Mouse (Mus musculus): ENCODE measurements around the gene Brd3.
A peak's percentile ranks its signal among the peaks of the same experiment; 100 is the strongest.

Brd3 gene

GRCm38 (mm10) chr2:27425161-27425611 lies 82.3 kb downstream of the Brd3 start:
- DNase-seq: no peak

GRCm38 (mm10) chr2:27423596-27423995 lies 83.9 kb downstream of the Brd3 start:
- no peak for DNase-seq

DNA sequence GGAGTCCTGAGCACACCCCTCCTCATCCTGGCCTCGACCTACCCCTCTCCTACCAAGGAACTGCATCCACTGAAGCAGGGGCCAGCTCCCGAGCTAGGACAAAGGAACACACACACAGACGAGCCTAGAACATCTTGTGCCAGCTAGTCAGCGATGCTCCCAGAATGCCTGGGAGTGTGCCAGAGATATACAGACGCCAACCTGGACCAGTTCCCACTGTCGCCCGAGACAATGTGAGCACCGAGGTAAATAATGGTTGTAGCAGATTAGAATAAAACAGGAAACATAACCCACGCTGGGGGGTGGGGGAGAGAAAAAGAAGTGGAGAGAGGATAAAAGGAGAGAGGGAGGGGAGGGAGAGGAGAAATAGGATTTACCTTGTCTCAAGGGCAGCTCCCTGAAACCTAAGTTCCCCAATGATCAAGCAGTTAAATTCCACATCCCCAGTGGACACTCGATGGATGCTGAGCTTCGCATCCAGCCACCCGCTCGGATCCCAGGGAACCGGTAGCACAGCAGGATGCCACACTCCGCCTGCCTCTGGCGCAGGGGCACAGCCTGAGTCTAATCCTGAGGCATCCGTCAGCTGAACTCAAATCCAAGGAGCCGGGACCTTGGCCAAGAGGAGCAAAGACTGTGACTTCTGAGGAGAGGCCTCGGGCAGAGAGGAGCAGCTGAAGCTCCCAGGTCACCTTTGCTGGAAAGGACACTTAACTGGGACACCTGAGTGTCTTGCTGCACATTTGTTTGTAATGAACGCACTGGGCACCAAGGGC lies 86.0 kb downstream of the Brd3 start:
- peak; percentile 44 for DNase-seq

GRCm38 (mm10) chr2:27418577-27419070 lies 88.8 kb downstream of the Brd3 start:
- DNase-seq: no peak

- DNase-seq: no peak
Observed at GRCm38 (mm10) chr2:27417648-27418153, 89.8 kb downstream of the Brd3 start.

- no peak for DNase-seq
Observed at GRCm38 (mm10) chr2:27416425-27416824, 91.0 kb downstream of the Brd3 start.

- no peak for DNase-seq
Observed at GRCm38 (mm10) chr2:27415060-27415783, 92.2 kb downstream of the Brd3 start.

DNA sequence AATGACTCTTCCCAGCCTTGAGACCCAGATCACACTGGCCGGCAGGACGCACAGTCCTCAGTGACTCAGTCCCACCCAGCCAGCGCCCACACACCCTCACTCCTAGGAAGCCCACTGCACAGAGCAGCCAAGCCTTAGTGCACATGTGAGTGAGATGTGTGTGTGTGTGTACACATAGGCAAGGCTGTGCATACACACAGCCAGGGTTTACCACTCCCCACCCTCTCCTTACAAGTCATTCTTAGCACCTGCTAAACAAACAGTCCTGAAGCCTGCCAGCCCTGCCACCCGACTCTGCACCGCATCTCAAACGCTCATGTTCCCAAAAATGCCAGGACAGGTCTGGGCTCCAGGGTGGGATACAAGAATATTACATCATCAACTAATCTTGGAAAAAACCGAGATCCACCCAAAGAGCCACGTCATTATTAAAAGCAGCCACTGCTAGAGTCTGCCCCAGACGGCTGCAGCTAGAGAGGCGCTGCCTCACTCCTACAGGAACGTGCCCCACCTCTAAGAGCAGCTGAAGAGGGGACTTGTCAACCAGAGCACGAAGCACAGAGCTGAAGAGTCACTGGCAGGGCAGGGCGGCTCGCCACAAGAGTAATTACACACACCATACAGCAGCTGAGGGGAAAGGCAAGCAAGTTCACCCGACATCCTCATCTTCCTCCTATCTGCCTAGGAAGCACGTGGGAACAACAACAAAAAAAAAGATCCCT lies 93.4 kb downstream of the Brd3 start:
- DNase-seq: no peak

DNA sequence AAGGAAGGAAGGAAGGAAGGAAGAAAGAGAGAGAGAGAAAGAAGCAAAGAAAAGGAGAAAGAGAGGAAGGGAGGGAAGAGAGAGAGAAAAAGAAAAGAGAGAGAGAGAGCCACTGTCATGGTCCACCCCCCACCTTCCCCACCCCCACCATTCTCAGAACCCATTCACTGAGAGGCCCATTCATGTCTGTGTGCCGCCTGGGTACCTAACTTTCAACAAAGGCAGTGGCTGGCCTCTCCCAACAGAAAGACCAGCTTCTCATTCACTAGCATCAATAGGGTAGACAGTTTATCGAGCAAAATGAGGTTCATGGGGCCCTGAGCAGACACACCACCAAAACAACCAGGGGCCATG lies 93.9 kb downstream of the Brd3 start:
- no peak for DNase-seq

DNA sequence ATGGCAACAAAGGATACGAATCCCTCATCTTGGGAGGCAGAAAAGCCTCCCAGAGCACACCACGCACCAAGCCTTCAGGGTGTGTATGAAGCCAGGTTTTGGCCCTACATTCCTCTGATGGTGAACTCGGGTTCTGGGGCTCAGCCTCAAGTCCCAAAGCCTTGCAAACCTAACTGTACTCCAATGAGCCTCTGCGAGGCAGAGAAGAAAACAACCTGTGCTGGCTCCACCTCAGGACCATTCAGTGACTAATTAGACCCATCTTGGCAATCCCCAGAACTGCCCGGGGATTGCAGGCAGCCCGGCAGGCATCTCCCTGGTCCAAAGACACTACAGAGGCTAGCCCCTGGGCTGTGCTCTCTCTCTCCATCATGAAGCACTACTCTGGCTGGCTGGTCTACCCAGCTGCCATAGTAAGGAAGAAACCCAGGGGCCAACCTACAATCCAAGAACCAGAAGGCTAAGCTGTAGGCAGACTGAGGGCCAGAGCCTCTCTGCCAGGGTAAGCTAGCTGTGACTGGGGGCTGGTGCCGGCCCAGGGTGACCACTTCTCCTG lies 95.1 kb downstream of the Brd3 start:
- DNase-seq: no peak

GRCm38 (mm10) chr2:27411688-27412174 lies 95.7 kb downstream of the Brd3 start:
- DNase-seq: no peak

DNA sequence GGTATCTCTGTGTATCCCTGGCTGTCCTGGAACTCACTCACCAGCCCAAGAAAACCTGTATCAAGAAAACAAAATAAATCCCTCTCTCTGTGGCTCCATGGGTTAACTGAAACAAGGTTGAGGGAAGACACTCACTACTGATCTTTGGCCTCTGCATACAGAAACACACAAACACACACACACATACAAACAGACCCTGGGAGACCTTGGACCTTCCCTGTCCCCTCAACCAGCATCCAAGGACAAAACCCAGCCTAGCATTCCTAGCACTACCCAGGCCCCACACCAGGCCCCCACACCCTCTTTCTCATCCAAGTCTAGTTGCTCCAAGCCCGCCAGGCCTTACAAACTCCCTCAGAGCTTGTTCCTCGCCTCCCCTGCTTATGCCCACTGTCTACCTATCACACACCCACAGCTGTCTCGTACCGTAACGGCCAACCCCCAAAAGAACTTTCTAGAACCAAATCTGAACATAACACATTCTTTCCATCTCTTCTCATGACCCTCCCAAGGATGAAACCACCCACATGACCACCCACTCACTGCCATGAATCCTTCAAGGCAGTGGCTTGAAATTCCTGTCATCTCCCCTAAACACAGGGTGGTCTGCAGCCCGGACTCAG lies 96.8 kb downstream of the Brd3 start:
- no peak for DNase-seq

DNA sequence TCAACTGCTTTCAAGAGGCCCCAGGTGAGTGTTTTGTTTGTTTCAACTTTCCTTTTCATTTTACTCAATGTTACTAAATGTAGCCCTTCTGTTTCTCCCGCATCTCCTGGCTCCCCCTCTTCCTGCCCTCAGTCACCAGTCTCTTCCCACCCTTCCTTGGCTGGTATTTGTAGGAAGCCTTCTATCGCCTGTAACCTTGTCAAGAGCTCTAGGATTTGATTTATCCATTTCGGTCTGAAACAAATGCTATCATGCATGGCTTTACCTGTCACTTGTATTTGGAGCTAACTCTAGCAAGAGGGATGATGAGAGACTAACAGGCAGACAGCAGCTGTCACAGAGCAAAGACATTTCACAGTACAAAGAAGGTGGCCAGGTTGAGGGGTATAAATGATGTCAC lies 99.3 kb downstream of the Brd3 start:
- no peak for DNase-seq

- no peak for DNase-seq
Observed at GRCm38 (mm10) chr2:27406928-27407327, 100.5 kb downstream of the Brd3 start.

- DNase-seq: no peak
Observed at GRCm38 (mm10) chr2:27405094-27405884, 102.2 kb downstream of the Brd3 start.

DNA sequence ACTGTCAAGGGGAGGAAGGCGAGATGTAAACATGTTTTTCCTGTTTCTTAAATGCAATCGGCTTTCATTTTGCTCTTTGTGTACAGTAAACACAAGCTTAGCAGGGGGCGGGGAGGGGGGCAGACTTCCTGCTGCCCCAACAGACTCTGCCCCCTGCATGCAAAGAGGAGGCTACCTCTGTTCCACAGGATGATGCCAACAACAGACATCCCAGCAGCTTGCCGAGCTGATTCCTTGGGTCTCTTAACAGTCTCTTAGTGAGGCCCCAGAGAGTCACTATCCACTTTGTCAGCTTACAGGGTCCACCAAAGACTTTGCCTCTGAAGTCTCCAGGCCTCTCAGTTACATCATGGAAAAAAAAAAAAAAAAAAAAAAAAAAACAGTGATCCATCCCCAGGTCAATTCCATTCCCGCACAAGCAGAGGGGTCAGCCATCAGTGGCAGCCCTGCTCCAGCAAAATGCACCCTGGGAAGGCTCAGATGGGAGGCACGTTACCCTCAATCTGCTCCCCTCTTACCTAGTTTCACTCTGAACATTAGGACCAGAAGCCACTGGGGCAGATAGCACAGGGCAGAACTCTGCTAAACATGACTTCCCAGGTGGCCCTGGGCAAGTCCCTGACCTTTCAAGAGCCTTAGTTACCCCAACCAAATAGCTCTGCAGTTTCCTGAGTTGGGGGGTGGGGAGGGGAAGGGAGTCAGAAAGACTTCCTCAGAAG lies 102.9 kb downstream of the Brd3 start:
- no peak for DNase-seq

DNA sequence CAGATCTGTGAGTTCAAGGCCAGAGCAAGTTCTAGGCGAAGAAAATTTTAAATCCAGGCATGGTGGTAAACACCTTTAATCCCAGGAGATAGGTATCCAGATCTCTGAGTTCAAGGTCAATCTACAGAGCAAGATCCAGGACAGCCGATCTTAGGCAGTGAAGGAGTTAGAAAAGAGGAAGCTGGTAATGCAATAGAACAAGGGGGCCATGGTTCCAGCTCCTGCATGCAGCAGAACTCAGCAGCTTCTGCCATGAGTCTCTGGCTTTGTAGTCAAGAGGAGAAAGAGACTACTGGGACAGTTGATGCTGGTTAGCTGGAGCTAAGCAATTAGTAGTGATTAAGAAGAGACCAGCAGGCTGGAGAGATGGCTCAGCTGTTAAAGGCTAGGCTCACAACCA lies 105.9 kb downstream of the Brd3 start:
- DNase-seq: no peak

DNA sequence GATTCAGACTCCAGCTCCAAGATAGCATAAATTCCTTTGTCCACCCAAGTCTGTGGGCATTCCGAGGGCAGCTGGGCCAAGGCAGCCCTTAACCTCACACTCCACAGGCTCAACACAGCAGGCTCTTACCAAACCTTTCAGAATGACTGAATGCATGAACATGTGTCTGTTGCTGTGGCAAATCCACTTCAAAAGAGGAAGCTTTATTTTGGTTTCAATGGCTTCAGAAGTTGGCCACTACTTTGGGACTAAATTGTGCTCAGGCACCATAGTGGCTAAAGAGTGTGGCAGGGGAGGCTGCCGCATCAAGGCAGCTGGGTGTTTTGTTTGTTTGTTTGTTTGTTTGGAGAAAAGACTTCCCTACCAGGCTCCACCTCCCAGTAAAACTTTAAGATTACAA lies 107.4 kb downstream of the Brd3 start:
- no peak for DNase-seq

DNA sequence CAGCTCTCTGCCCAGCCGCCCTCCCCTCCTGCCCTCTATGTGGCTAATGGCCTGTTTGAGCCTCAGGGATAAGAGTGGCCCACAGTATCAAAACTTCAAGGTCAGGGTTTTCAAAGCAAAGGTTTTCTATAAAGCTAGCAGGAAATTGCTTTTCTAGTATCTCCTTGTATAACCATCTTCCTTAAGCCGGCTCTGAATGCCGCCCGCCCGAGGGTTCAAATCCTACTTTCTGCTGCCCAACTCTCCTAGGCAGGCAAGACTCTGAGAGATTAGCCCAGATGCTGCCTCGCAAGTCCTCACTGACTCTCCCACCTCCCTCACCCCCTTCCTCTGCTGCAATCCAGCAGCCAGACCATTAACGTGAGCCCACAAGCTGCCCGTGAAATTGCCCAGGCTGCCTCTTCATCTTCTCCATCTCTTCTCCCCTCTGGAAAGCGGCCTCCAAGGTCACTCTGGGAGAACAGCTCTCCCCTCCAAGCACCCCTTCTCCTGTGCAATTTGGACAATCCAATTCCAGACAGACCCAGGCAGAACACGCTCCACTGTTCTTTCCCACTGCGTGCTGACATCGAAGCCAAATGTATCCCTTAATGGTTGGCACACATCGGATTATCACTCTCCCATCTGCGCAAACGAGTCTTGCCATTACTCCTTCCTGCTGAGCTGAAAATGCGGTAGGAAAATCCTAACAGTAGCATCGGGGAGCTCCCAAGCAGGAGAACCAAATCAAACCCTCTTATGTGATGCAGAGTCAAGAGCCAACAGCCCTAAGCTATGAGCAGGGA lies 110.6 kb downstream of the Brd3 start:
- no peak for DNase-seq
